Mouse (Mus musculus) stomach, postnatal 0 days (tissue): ENCODE measurements around the gene Rab11fip4.

Source experiments
- CTCF ChIP-seq: IDR thresholded peaks from 2 replicates; pipeline ENCODE4 v1.5.1; 2016; ENCODE audit warnings: antibody characterized with exemption, low read depth, mild to moderate bottlenecking, moderate library complexity
- EP300 ChIP-seq: optimal IDR thresholded peaks from 2 replicates; pipeline ENCODE3; 2016; ENCODE audit warnings: antibody characterized with exemption

GRCm38 (mm10) chr11:79703452-79703851 is 112.4 kb downstream of the Rab11fip4 start:
- TF ChIP-seq CTCF, result peak; percentile 60
- TF ChIP-seq EP300, result no peak
